Mouse (Mus musculus): Measurements from ENCODE around the gene Amotl1.
"Not testable (repeated sequence)": the region's sequence is repeated elsewhere in the genome, so short reads cannot be mapped to it uniquely, and the experiment has no call there.

DNA sequence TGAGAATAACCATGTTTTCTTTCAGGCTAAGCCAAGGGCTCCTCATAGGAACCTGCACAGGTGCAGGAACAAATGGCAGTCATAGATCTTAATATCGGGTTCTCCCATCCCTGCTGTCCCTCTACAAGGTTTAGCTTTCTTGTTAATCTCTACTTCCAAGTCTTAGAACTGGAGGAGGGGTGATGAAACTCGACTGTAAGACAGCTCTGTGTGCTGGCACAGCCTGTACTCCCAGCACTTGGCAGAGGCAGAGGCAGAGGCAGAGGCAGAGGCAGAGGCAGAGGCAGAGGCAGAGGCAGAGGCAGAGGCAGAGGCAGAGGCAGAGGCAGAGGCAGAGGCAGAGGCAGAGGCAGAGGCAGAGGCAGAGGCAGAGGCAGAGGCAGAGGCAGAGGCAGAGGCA is 68.5 kb downstream of the Amotl1 start:
- TF ChIP-seq CTCF (conservative IDR thresholded peaks at IDR 0.05; ENCODE audit: insufficient read depth, insufficient read length, low read depth, low read length); POLR2A (IDR thresholded peaks at IDR 0.05; ENCODE audit: low read depth, low read length): not testable (repeated sequence)

Measured in kidney, adult 2 months (tissue).